Mouse (Mus musculus): ENCODE data around the gene Aff3.

Gene Aff3

GRCm38 (mm10) chr1:38488667-38489210 lies 176.0 kb downstream of the Aff3 start:
- DNase-seq (ENCODE audit: low spot score) = no peak

GRCm38 (mm10) chr1:38487884-38488283 lies 176.9 kb downstream of the Aff3 start:
- no peak for DNase-seq (ENCODE audit: low spot score)

GRCm38 (mm10) chr1:38483191-38483590 lies 181.6 kb downstream of the Aff3 start:
- DNase-seq (ENCODE audit: low spot score) = no peak

GRCm38 (mm10) chr1:38478246-38478743 lies 186.5 kb downstream of the Aff3 start:
- no peak for DNase-seq (ENCODE audit: low spot score)

GRCm38 (mm10) chr1:38470817-38471216 lies 193.9 kb downstream of the Aff3 start:
- no peak for DNase-seq (ENCODE audit: low spot score)

GRCm38 (mm10) chr1:38470166-38470565 lies 194.6 kb downstream of the Aff3 start:
- DNase-seq (ENCODE audit: low spot score) = no peak

GRCm38 (mm10) chr1:38467305-38468083 lies 197.3 kb downstream of the Aff3 start:
- no peak for DNase-seq (ENCODE audit: low spot score)

GRCm38 (mm10) chr1:38456719-38457269 lies 208.0 kb downstream of the Aff3 start:
- DNase-seq (ENCODE audit: low spot score) = no peak

- DNase-seq (ENCODE audit: low spot score) = no peak
Observed at GRCm38 (mm10) chr1:38454921-38455320, 209.8 kb downstream of the Aff3 start.

GRCm38 (mm10) chr1:38451367-38451766 lies 213.4 kb downstream of the Aff3 start:
- no peak for DNase-seq (ENCODE audit: low spot score)

GRCm38 (mm10) chr1:38450677-38451076 lies 214.1 kb downstream of the Aff3 start:
- peak; percentile 59 for DNase-seq (ENCODE audit: low spot score)

GRCm38 (mm10) chr1:38449816-38450478 lies 214.8 kb downstream of the Aff3 start:
- DNase-seq (ENCODE audit: low spot score) = no peak

GRCm38 (mm10) chr1:38448854-38449253 lies 215.9 kb downstream of the Aff3 start:
- no peak for DNase-seq (ENCODE audit: low spot score)

- DNase-seq (ENCODE audit: low spot score) = no peak
Observed at GRCm38 (mm10) chr1:38447581-38447980, 217.2 kb downstream of the Aff3 start.

- DNase-seq (ENCODE audit: low spot score) = no peak
Observed at GRCm38 (mm10) chr1:38446152-38446820, 218.5 kb downstream of the Aff3 start.

- no peak for DNase-seq (ENCODE audit: low spot score)
Observed at GRCm38 (mm10) chr1:38442887-38443286, 221.9 kb downstream of the Aff3 start.

- no peak for DNase-seq (ENCODE audit: low spot score)
Observed at GRCm38 (mm10) chr1:38442479-38442878, 222.3 kb downstream of the Aff3 start.

GRCm38 (mm10) chr1:38441800-38442199 lies 223.0 kb downstream of the Aff3 start:
- no peak for DNase-seq (ENCODE audit: low spot score)

GRCm38 (mm10) chr1:38440471-38440815 lies 224.3 kb downstream of the Aff3 start:
- no peak for DNase-seq (ENCODE audit: low spot score)

GRCm38 (mm10) chr1:38439751-38440470 lies 224.8 kb downstream of the Aff3 start:
- DNase-seq (ENCODE audit: low spot score) = no peak

GRCm38 (mm10) chr1:38438447-38438846 lies 226.3 kb downstream of the Aff3 start:
- DNase-seq (ENCODE audit: low spot score) = peak; percentile 75

- DNase-seq (ENCODE audit: low spot score) = no peak
Observed at GRCm38 (mm10) chr1:38437671-38438070, 227.1 kb downstream of the Aff3 start.
